Mouse (Mus musculus): Measurements from ENCODE around the gene Gkap1. TPM values are rescaled to one million over a fixed set of nuclear protein-coding genes. Genes with fewer than 3 reads are reported as not detected.

Gene Gkap1
- polyA plus RNA-seq, 2 experiments: 27.3 to 30.9 TPM

DNA sequence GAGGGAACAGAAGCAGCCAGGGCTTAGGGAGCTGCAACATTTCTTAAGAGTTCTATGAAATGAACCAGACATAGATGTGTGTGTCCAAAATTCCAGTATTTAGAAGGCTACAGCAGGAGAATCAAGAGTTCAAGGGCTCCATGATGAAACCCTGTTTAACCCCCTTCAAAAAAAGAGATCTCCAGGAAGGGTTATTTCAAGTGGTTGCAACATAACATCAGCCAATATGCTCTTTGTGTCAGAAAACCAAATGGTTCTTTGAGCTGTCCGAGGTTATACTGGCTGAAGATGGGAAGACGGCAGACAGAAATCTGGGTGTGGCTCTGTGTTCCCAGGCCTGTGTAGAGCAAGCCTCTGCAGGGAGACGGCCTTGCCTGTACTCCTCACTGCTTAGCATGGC is 20.1 kb upstream of the Gkap1 start:
- Histone ChIP-seq H3K4me3 (replicated peaks; ENCODE audit: low read length) (no peak overlapping the region), H3K4me1 (ENCODE audit: control insufficient read depth, insufficient read depth, low read length) (no peaks in the 10 kb centered on the region; the same call in 1 of the 2 replicates), H3K4me2 (replicated peaks; ENCODE audit: low read depth, low read length, severe bottlenecking) (no peak overlapping the region), H3K36me3 (ENCODE audit: control insufficient read depth, insufficient read depth, low read length) (no peaks in the 10 kb centered on the region), H3K27ac (replicated peaks; ENCODE audit: low read depth, low read length) (no peak overlapping the region), H3K27me3 (ENCODE audit: control insufficient read depth, insufficient read depth, low read length) (no peaks in the 10 kb centered on the region), H3K9ac (ENCODE audit: low read depth, low read length, severe bottlenecking) (no peak overlapping the region), H3K9me3 (ENCODE audit: control insufficient read depth, low read length) (no peaks in the 10 kb centered on the region)
- DNase-seq (ENCODE audit: low spot score): no peak
- TF ChIP-seq POLR2A (IDR thresholded peaks at IDR 0.05; ENCODE audit: borderline replicate concordance, extremely low read depth, insufficient read depth, insufficient read length): no peak
- ATAC-seq (ENCODE audit: low FRiP score, low read depth): no peak
- 60% methylated on average over 3 of the region's 3 CpGs for WGBS

DNA sequence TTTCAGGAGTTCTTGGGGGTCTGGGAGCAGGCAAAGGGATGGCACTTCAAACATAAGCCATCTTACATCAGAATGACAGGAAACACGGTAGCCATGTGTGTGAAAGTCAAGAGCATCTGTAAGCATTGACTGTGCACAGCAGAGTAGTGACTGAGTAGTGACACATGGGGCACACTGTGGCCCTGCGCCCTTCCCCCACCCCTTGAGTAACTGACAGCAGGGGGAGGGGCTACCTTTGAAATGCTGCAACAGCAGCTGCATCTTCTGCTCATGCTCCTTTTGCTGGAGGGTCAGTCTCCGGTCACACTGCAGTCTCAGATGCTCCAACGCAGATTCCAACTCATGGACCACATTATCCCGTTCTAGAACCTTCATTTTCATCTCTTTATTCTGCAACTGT is 17.3 kb upstream of the Gkap1 start:
- 28% methylated on average over 5 of the region's 5 CpGs for WGBS
- no peaks in the 10 kb centered on the region for H3K36me3 ChIP-seq (ENCODE audit: control insufficient read depth, insufficient read depth, low read length)
- H3K27ac ChIP-seq (replicated peaks; ENCODE audit: low read depth, low read length): no peak overlapping the region
- no peak overlapping the region for H3K4me2 ChIP-seq (replicated peaks; ENCODE audit: low read depth, low read length, severe bottlenecking)
- no peak for TF ChIP-seq POLR2A (IDR thresholded peaks at IDR 0.05; ENCODE audit: borderline replicate concordance, extremely low read depth, insufficient read depth, insufficient read length)
- H3K9me3 ChIP-seq (ENCODE audit: control insufficient read depth, low read length): no peaks in the 10 kb centered on the region
- ATAC-seq (ENCODE audit: low FRiP score, low read depth) (peak; percentile 50; the same call in 1 of the 2 replicates), DNase-seq (ENCODE audit: low spot score) (no peak)
- H3K4me1 ChIP-seq (ENCODE audit: control insufficient read depth, insufficient read depth, low read length): no peaks in the 10 kb centered on the region; the same call in 1 of the 2 replicates
- H3K9ac ChIP-seq (ENCODE audit: low read depth, low read length, severe bottlenecking): no peak overlapping the region
- no peak overlapping the region for H3K4me3 ChIP-seq (replicated peaks; ENCODE audit: low read length)
- H3K27me3 ChIP-seq (ENCODE audit: control insufficient read depth, insufficient read depth, low read length): no peaks in the 10 kb centered on the region

DNA sequence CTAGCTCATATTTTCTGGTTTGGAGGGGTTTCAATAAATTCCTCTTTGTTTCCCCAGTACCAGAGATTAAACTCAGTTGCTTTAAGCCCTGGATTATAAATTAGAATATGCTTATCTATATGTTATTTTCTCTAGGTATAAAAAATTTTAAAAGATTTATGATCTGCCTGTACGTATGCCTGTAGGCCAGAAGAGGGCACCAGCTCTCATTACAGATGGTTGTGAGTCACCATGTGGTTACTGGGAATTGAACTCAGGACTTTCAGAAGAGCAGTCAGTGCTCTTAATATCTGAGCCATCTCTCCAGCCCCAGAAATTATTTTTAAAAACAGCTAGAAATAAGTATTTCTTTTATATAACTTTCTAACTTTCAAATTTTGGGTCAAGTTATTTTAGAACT is 13.8 kb upstream of the Gkap1 start:
- 83% methylated on average over 1 of the region's 1 CpGs for WGBS
- DNase-seq (ENCODE audit: low spot score) (no peak), ATAC-seq (ENCODE audit: low FRiP score, low read depth) (no peak)
- no peak overlapping the region for H3K9ac ChIP-seq (ENCODE audit: low read depth, low read length, severe bottlenecking)
- H3K27ac ChIP-seq (replicated peaks; ENCODE audit: low read depth, low read length): no peak overlapping the region
- H3K27me3 ChIP-seq (ENCODE audit: control insufficient read depth, insufficient read depth, low read length): no peaks in the 10 kb centered on the region
- H3K4me3 ChIP-seq (replicated peaks; ENCODE audit: low read length): no peak overlapping the region
- H3K36me3 ChIP-seq (ENCODE audit: control insufficient read depth, insufficient read depth, low read length): no peaks in the 10 kb centered on the region
- no peaks in the 10 kb centered on the region; the same call in 1 of the 2 replicates for H3K4me1 ChIP-seq (ENCODE audit: control insufficient read depth, insufficient read depth, low read length)
- no peak overlapping the region for H3K4me2 ChIP-seq (replicated peaks; ENCODE audit: low read depth, low read length, severe bottlenecking)
- H3K9me3 ChIP-seq (ENCODE audit: control insufficient read depth, low read length): no peaks in the 10 kb centered on the region
- no peak for TF ChIP-seq POLR2A (IDR thresholded peaks at IDR 0.05; ENCODE audit: borderline replicate concordance, extremely low read depth, insufficient read depth, insufficient read length)

DNA sequence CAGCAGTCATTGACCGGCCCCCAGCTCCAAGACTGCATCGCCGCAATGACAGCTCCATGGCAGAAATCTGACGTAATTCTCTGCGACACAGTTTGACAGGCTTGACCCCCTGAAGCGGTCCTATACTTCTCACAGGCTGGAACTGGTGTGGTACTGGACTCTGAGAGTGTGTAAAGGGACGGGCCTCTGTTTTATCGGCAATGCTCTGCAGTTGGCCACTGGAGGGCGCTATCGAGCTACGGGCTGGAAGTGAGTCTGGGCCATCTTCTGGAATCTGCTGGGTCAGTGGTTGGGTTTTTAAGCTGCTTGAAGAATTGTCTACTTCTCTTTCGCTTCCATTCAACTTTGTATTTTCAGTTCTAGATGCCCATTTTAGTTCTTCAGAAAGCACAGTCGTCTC is 12.3 kb upstream of the Gkap1 start:
- Histone ChIP-seq H3K36me3 (ENCODE audit: control insufficient read depth, insufficient read depth, low read length) (no peaks in the 10 kb centered on the region), H3K27me3 (ENCODE audit: control insufficient read depth, insufficient read depth, low read length) (no peaks in the 10 kb centered on the region), H3K4me2 (replicated peaks; ENCODE audit: low read depth, low read length, severe bottlenecking) (no peak overlapping the region), H3K9ac (ENCODE audit: low read depth, low read length, severe bottlenecking) (no peak overlapping the region), H3K9me3 (ENCODE audit: control insufficient read depth, low read length) (no peaks in the 10 kb centered on the region), H3K4me1 (ENCODE audit: control insufficient read depth, insufficient read depth, low read length) (no peaks in the 10 kb centered on the region; the same call in 1 of the 2 replicates), H3K27ac (replicated peaks; ENCODE audit: low read depth, low read length) (no peak overlapping the region), H3K4me3 (replicated peaks; ENCODE audit: low read length) (no peak overlapping the region)
- 16% methylated on average over 13 of the region's 13 CpGs for WGBS
- ATAC-seq (ENCODE audit: low FRiP score, low read depth) (no peak), DNase-seq (ENCODE audit: low spot score) (peak; percentile 81)
- TF ChIP-seq POLR2A (IDR thresholded peaks at IDR 0.05; ENCODE audit: borderline replicate concordance, extremely low read depth, insufficient read depth, insufficient read length): no peak

DNA sequence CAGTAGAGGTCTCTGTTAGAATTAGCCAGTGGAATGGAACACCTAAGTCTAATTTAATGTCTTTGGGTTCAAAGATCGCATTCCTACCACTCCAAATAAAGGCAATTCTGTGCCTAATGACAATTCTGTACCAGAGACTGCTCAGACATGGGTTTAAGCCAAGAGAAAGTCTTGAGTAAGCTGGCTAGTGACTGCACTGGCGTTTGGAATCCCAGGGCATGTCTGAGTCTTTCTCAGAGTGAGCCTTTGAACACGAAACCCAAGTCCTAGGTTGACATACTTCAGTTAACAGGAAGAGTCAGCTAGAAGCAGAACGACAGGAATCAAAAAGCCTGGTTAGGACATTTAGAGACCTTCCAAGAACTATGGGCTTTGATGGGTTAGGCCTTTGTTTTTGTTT is 8.0 kb upstream of the Gkap1 start:
- DNase-seq (ENCODE audit: low spot score): no peak
- 68% methylated on average over 4 of the region's 4 CpGs for WGBS
- no peak for ATAC-seq (ENCODE audit: low FRiP score, low read depth)
- Histone ChIP-seq H3K4me3 (replicated peaks; ENCODE audit: low read length) (no peak overlapping the region), H3K4me2 (replicated peaks; ENCODE audit: low read depth, low read length, severe bottlenecking) (no peak overlapping the region), H3K9me3 (ENCODE audit: control insufficient read depth, low read length) (no peaks in the 10 kb centered on the region), H3K4me1 (ENCODE audit: control insufficient read depth, insufficient read depth, low read length) (no peaks in the 10 kb centered on the region), H3K9ac (ENCODE audit: low read depth, low read length, severe bottlenecking) (no peak overlapping the region), H3K27me3 (ENCODE audit: control insufficient read depth, insufficient read depth, low read length) (no peaks in the 10 kb centered on the region), H3K36me3 (ENCODE audit: control insufficient read depth, insufficient read depth, low read length) (no peaks in the 10 kb centered on the region), H3K27ac (replicated peaks; ENCODE audit: low read depth, low read length) (no peak overlapping the region)
- TF ChIP-seq POLR2A (IDR thresholded peaks at IDR 0.05; ENCODE audit: borderline replicate concordance, extremely low read depth, insufficient read depth, insufficient read length): no peak

DNA sequence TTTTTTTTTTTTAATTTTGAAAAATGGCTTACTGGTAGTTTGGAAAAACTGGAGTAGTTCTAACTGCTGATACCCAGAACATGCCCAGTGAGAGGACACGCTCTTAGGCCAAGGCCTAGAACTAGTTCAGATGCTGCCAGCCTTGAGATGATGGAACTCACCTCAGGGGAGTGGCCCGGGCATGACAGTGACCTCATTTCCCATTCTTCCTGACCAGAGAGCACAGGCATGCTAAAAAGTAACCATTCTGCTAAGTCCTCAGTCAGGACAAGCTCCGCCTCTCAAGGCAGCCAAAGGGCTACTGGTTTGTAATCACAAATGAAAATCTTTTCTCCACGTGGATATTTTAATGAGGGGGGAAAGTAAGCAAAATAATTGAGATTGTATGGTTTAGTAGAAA is 6.4 kb upstream of the Gkap1 start:
- no peak overlapping the region for H3K27ac ChIP-seq (replicated peaks; ENCODE audit: low read depth, low read length)
- ATAC-seq (ENCODE audit: low FRiP score, low read depth) (no peak), DNase-seq (ENCODE audit: low spot score) (no peak)
- no peaks in the 10 kb centered on the region for H3K36me3 ChIP-seq (ENCODE audit: control insufficient read depth, insufficient read depth, low read length)
- H3K9me3 ChIP-seq (ENCODE audit: control insufficient read depth, low read length): no peaks in the 10 kb centered on the region
- H3K4me3 ChIP-seq (replicated peaks; ENCODE audit: low read length): no peak overlapping the region
- no peaks in the 10 kb centered on the region for H3K4me1 ChIP-seq (ENCODE audit: control insufficient read depth, insufficient read depth, low read length)
- no peak overlapping the region for H3K4me2 ChIP-seq (replicated peaks; ENCODE audit: low read depth, low read length, severe bottlenecking)
- TF ChIP-seq POLR2A (IDR thresholded peaks at IDR 0.05; ENCODE audit: borderline replicate concordance, extremely low read depth, insufficient read depth, insufficient read length): no peak
- no peaks in the 10 kb centered on the region for H3K27me3 ChIP-seq (ENCODE audit: control insufficient read depth, insufficient read depth, low read length)
- no peak overlapping the region for H3K9ac ChIP-seq (ENCODE audit: low read depth, low read length, severe bottlenecking)
- WGBS: 68% methylated on average over 4 of the region's 4 CpGs
